Mouse (Mus musculus) thymus, postnatal 4 days (tissue): Measurements from ENCODE around the gene Tmem199.
"Not testable (repeated sequence)": the region's sequence is repeated elsewhere in the genome, so short reads cannot be mapped to it uniquely, and the experiment has no call there.

ENCODE experiments used
- DNase-seq: peaks from one replicate; pipeline ENCODE4 v3.0.0; 2021

The Tmem199 gene

DNA sequence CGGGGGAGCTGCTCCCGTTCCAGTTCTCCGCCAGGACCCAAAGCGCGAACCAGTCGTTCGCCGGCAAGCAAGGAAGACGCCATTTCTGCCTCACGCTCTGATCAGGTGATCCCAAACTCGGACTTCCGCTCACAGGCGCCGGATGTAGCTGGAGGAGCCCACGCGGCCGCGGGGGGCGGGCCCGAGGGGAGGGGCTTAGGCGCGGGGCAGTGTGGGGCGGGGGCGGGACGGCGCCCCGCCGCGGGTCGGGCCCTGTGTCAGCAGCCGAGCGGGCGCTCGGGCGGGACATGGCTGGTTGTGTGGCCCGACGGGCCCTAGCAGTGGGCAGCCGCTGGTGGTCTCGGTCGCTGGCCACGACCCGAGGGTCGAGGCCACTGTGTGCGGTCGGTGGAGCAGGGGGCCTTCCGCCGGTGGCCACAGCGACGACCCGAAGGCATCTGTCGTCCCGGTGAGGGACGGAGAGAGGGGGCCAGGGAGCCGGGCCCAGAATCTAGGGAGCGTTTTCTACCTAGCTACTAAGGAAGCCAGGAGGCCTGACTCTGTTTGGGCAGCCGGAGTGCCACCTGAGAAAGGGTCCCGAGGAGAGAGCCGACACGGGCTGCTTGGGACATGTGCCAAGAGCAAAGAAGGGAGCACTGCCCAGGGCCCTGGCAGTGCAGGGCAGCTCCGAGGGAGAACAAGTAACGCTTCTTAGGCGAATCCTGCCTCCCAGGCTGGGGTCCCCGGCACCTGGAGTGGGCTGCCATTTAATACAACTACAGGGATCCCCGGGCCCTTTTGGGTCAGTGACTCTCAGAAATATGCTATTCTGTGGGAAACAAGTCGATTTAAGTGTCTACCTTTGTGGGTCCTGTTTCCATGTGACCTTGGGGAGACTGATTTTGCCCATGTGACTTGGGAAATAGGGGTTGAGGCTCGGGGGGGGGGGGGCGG lies at the start of gene Tmem199, which contains the start of gene Poldip2:
Gene Tmem199, minus strand, starts transcription at position 148 of the 933 bp plus-strand sequence.
Gene Poldip2, plus strand, starts transcription at position 169 of the 933 bp plus-strand sequence.
- peak; percentile 94 for DNase-seq

DNA sequence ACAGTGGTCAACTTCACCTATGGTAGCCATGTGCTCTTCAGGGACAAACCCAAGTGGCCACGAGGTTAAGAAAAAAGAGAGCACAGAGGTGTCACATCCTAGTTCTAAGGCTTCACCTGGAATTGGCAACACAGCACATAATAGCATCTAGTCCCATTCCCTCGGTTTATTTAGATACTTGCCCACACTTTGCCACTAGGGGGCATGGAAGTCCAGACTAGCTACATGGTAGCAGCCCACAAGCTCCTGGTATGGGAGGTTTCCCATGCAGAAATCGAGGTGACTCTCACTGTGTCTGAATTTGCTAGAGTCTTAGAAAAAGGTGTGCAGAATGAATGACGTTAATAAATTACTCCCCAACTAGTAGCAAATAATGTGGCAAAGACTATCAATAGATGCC lies 48.5 kb upstream of the Tmem199 start:
- peak; percentile 80 for DNase-seq

DNA sequence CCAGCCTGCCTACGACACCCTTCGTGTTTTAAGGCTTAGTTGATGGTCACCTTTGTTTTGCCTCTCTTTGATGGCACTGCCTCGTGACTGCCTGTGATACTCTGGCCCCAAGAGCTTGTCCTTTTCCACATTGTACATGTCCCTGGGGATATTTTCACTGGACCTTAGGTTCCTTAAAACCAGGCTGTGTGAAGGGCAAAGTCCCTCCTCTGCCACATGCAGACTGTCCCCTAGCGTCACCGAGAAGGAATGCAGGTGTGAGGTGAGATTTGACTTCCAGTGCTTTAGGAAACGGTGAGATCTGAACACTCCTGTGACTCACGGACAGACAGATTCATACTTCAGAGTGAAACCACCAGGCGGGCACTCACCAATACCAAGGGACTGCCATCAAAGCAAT lies 45.3 kb upstream of the Tmem199 start:
- peak; percentile 30 for DNase-seq

DNA sequence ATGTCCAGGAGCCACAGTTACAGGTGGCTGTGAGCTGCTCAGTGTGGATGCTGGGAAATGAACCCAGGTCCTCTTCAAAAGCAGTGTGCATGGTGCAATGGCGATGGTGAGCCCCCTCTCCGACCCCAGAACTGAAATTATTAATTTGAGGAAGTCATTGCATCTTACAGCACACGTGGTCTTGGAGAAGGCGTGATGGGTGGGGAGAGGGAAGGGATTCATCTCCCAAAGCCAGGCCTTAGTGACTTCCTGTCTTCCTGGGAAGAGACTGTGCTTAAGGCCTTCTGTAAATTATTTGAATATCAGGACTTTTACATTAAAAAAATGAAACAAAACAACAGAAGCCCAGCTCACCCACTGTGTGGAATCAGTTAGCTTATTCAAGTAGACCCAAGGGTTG lies 44.1 kb upstream of the Tmem199 start:
- DNase-seq = no peak

DNA sequence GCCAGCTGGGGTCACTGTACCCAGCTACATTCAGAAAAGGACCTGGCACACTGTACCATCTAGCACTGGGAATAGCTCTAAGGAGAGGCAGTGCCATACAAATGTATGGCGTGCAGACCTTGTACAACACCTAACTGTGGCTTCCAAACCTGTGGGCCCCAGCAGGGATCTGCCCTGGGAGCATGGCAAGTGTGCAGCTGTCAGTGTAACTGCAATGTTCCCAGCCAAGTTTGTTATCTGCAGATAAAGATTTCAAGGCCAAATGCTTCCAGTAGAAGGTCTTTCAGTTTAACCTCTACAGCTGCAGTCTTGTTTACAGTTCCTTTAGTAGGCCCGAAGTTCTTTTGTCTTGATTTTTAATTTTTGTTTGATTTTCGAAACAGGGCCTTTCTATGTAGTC lies 43.7 kb upstream of the Tmem199 start:
- no peak for DNase-seq

DNA sequence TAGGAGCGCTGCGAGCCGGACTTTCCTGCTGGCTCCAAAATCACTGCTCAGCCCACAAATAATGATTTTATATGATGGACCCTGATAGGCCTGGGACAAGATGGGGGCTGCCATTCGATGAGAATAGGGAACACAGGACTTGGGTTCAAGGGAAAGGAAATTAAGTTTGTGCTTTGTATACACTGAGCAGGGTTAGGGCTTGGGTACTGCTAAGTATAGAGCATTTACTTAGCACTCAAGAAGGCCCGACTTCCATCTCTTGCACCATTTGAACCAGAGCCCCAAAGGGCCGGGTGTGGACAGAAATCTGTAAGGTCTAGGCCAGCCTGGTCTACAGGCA lies 39.1 kb upstream of the Tmem199 start:
- DNase-seq = no peak

DNA sequence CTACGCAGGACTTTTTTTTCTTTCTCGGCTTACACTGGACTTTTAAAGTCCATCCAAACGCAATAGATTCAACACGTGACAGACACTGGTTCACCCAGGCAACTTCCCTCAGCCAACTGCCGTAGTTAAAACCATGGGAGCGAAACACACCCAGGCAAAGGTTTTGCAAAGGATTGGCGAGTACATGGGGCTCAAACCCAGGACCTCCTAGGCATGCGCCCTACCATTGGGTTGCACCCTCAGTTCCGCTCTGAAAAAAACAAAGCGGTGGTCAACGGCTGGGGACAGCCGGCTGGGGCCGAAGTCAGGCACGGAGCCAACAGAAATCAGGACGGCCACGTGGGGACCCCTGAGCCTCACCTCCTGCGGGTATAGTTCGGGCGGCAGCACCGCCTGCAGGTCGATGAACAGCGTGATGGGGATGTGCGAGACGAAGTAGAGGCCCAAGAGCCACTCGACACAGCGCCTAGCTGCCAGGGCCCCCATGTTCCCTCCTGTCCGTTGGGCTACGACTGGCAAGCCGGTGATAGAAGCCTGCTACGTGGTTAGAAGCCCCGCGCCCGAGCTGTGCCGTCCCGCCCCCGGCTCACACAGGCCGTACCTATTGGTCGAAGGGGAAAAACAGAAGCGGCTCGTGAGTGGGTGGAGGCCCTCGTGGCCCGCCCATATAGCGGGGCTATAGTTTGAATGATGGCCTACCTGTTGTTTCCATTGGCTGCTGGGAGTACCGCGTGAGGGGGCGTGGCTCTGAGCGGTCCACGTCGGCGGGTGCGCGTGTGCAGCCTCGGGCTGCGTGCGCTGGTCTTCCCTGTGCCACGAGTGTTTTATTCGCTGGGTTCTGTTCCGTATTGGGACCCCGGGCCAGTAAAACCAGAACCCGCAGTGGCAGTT lies 38.4 kb upstream of the Tmem199 start, which contains the start of gene Tmem97:
Gene Tmem97, minus strand, starts transcription at position 610 of the 891 bp plus-strand sequence.
- peak; percentile 95 for DNase-seq

DNA sequence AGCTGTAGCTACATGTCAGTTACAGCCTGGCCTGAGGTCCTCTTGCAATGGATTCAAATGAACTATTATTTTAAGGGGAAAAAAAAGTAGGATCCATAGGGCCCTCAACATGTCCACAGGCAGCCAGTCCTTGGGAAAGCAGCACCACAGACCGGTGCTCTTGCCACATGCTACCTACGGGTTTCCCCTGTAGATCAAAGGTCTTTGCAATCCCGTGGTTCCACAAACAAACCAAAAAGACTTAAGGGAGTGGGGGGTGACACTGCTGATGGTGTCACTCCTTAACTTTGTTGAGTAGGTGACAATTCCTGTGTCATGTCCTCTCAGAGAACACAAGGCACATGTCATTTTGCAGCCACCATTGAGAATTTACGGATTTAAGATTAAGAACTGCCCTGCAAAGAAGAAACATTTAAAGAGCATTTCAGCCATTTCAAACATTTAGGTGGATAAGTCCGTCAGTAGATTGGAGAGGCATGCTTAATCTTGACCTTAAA lies 37.6 kb upstream of the Tmem199 start:
- DNase-seq = no peak

DNA sequence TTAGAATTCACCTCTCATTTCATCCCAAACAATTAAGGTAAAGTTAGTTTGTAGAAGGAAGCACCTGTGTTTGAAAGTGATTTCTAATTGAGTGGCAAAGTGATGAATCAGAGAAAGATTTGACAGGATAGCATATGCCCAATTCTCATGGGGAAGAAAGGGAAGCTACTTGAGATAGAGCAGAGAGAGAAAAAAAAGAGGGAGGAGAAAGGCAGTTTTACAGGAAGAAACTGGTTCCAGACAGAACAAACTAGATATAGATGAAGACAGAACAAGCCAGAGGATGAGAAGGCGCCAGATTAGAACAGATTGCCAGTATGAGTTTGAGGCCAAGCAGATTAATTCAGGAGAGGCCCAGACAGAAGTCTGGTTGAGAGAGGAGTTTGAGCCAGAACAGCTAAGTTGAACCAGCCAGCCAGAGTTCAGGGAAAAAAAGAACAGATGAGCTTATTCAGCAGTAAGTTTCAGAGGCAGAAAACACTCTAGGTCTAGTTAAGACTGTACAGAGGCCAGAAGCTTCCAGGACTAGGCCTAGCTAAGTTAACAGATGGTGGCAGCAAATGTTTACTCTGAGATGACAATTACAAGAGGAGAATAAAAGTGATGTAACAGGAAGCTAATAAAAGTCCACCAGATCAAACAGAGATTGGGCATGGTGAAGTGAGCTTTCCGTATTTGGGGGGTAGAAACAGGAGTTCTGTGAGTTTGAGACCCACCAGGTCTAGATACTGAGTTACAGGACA lies 35.9 kb upstream of the Tmem199 start:
- no peak for DNase-seq

DNA sequence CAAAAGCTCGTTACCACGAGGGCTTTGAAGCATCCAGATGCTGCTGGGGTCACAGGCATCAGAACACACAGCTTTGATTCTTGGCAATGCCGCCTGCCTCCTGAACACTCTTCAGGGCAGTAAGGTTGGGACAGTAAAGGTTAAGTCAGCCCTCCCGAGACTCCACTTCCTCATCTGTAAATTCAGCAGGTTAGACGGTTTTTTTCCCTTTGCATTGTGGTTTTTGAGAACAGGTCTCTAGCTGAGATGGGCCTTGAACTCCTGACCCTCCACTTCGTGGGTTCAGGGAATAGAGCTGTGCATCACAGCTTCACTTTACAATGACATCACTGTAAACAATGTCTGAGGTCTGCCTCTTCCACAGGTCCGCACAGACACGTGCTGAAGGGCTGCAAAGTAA lies 33.2 kb upstream of the Tmem199 start:
- no peak for DNase-seq

DNA sequence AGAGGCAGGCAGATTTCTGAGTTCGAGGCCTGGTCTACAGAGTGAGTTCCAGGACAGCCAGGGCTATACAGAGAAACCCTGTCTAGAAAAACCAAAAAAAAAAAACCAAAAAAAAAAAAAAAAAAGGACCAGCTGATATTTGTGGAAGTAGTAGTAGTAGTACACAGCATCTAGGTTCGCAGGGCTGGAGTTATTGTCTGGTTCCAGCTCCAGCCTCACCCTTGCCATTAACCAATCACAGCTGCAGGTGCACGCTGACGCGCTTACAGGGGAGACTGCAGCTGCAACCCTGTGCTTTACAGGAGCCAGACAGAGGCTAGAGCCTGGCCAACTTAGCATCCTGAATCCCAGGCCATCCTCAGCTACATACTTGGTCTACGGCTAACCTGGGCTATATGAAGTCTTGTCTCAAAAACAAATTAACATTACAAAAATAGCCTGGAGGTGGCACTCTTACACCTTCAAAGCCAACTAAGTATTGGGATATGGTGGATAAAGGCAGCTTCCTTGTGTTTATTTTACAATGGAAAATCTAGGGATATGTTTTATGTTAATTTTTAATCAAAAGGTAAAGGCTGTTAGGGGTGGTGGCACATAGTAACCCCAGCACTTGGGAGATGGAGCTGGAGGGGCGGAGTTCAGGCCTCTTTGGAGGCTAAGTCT lies 32.6 kb upstream of the Tmem199 start:
- no peak for DNase-seq

DNA sequence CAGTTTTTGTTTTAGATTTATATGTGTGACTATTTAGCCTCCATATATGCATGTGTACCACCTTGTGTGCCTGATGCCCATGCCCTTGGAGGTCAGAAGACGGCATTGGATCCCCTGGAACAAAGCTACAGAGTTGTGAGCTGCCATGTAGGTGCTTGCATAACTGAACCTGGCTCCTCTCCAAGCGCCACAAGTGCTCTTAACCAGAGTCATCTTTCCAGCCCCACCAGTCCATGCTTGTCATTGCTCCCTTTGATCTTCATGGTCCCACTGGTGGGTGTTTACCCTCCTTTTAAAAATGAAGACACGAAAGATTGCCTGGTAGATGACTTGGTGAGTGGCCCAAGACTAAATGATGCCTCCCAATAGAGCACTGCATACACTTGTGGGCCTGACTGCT lies 28.4 kb upstream of the Tmem199 start:
- DNase-seq = no peak

DNA sequence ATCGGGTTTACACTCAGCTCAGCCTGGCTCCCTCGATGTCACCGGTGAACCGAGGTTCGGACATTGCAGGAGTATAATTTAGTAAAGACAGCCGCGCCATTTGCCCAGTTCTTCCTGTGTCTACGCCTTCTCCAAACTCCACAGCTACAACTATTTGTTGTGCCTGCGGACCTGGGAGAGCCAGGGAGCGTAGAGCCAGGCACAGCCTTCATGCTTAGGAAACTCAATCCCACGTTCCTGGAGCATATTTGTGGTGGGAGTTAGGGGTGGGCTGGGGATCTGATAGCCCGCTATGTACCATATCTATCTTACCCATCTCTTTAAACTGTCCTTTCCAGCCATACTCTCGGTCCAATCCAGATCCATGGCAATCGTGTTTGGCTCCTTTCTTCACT lies 24.7 kb upstream of the Tmem199 start:
- DNase-seq = no peak

DNA sequence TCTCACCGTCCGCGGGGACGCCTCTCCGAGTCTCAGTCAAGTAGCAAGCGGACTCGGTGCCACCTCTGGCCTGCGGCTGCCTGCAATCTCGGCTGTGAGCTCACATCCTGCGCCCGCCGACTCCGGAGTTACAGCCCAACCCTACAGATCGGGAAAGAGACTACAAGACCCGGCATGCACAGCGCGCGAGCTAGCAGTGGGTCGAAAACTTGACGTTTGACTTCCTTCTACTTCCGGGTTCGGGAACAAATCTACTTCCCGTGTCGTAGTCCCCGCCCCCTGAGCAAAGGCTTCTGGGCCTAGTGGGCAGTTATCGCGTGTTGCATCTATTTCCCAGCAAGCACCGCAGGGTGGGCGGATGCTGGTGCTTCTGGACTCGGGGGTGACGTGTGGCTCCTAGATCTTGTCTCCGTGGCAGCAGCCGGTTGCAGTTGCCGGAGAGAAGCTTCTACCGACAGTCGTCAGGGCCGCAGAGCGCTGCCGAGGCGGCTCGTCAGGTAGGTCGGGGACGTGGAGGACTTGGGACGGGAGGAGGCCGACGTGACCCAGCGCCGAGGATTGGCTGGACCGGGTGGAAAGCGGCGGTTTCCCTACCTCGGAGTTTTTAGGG lies 24.2 kb upstream of the Tmem199 start, which contains the start of the genes Tnfaip1 and Ift20:
Gene Tnfaip1, minus strand, starts transcription at position 253 of the 610 bp plus-strand sequence.
Gene Ift20, plus strand, starts transcription at position 282 of the 610 bp plus-strand sequence.
- peak; percentile 97 for DNase-seq

DNA sequence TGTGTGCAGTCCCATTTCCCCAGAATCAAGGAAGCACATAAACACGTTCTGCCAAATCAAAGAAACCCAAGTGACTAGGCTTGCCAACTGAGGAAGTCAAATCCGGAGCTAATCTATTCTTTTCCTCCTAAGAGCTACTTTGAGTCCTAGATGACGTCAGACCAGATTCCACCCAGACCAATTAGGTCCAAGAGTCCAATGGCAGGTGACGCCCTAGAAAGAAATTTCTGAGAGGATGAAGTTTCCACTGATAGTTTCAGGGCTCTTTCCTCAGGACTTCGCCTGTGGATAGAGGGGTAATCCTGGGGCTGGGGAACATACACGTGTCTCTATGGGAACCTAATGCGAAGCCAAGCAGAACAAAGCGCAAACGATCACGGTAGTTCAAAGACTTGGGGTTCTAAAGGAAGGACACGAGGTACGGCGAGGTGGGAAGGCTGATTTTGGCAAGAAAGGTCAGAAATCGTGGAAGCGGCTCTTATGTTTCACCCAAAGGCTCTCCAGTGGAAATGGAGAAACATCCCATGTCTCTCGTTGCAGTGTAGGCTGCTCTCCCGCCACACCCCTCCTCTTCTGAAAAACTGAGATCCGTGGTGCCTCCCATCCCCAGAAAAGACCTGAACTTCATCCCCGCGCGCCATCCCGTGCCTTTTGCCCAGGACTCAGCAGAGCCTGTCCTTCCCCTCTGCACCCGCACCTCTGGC lies 23.6 kb upstream of the Tmem199 start:
- DNase-seq = no peak

DNA sequence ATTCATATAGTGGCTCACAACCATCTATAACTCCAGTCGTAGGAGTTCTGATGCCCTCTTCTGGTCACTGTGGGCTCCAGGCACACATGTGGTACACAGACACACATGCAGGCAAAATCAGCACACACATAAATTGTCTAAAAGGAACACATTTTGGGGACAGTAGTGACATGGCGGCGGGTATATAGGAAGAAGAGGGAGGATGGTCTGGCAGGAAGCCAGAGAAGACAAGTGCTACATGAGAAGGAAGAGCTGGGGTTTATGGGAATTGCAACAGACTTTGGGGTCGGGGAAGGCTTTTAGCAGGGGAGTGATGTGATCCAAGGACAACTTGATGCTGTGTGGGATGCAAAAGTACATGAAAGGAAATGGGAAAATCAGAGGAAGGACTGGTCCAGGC lies 22.5 kb upstream of the Tmem199 start:
- DNase-seq = no peak

DNA sequence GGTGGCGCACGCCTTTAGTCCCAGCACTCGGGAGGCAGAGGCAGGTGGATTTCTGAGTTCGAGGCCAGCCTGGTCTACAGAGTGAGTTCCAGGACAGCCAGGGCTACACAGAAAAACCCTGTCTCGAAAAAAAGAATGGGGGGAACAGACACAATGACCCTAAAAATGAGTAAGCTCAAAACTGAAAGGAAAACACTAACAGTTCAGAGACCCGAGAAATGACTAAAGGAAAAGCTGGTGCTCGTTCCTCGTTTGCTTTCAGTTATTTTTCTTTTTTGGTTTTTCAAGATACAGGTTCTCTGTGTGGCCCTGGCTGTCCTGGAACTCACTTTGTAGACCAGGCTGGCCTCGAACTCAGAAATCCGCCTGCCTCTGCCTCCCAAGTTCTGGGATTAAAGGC lies 19.5 kb upstream of the Tmem199 start:
- DNase-seq = not testable (repeated sequence)

DNA sequence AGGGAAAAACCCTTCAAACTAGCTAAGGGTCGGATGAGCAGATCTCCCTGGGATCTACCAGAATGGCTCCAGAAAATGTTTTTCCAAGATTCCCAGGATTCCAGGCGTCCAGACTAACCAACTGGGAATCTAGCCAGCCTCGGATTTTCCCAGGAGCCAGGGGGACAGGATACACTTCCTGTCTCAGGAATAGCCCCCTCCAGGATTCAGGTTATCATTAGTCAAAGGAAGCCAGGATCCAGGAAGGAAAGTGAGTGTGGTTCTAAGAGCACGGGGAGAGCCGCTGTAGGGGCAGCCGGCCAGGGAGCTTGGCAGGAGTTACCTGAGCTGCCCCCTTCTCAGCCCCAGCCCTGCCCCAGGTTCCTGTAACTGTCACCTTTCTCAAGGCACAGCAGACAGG lies 19.1 kb upstream of the Tmem199 start:
- no peak for DNase-seq

DNA sequence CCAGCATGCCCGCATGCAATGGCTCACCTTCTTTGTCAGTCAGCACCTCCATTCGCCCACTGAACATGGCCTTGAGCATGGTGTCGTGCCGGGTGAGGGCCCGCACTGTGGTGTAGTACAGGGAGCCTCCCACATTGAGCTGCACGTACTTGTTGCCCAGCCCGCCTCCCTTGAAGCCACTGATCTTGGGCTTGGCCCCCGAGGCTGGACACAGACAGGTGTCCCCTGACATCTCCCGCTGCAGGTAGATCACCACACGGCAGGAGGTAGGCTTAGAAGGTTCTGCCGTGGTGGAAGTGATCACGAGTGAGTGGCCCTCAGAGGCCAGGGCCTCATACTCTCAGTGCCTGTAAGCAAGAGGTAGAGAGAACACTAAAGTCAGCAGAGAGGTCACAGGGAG lies 18.0 kb upstream of the Tmem199 start:
- no peak for DNase-seq

DNA sequence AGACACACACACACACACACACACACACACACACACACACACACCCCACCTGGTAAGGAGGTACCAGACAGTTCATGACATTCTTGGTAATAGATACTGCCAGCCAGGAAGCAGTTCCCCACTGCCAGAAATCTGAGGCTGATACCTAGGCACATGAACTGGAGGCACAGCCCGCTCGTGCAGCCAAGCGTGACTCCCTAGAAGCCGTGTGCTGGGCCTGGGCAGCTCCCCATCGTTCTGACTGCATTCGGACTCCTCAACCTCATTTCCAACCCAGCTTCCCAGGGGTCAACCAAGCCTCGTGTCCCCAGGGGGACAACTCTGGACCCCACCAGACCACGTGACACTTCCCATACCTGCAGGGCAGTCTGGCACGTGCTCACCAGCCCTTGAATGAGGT lies 16.7 kb upstream of the Tmem199 start:
- no peak for DNase-seq

DNA sequence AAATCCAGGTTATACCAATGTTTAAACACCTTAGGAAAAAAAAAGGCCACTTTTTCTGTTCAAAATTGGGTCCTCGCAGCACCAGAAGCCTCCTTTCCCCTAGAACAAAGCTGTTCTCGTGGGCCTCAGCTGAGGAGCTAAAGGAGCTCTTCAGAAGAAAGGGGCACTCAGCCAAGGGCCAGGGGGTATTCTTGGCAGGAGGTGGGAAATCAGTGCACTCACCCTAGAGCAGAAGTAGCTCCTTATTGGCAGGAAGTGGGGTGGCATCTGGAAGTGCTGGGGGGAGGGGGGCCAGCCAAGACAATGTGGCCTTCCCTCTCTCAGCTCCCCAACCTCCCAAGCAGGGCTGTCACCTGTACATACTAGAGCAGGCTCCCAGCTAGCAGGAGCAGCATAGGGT lies 12.9 kb upstream of the Tmem199 start:
- DNase-seq = no peak
